Mouse (Mus musculus) neural tube, embryonic 13.5 days (tissue): Measurements from ENCODE around the gene Cchcr1. TPM values are rescaled to one million over a fixed set of nuclear protein-coding genes. Genes with fewer than 3 reads are reported as not detected.

Experiments used
- ATAC-seq: fragments of 200-750 bp; cut with Nextera tagmentation; 2 replicates; pipeline ENCODE4 v1.8.0; 2017; ENCODE audit warnings: low read depth, mild to moderate bottlenecking, moderate TSS enrichment, moderate library complexity
- H3K27ac ChIP-seq: fragments of 300-500 bp; sonication (generic); replicated peaks from 2 replicates; pipeline ENCODE4 v1.5.1; 2015; ENCODE audit warnings: moderate library complexity, mild to moderate bottlenecking, inconsistent platforms
- H3K27me3 ChIP-seq: fragments of 300-500 bp; sonication (generic); 2 replicates; pipeline ENCODE4 v1.6.1; 2015; ENCODE audit warnings: mild to moderate bottlenecking, inconsistent platforms
- H3K36me3 ChIP-seq: fragments of 300-500 bp; sonication (generic); 2 replicates; pipeline ENCODE4 v1.6.1; 2015; ENCODE audit warnings: mild to moderate bottlenecking, inconsistent platforms
- H3K4me1 ChIP-seq: fragments of 300-500 bp; sonication (generic); replicated peaks from 2 replicates; pipeline ENCODE4 v1.6.1; 2015; ENCODE audit warnings: inconsistent platforms
- H3K4me2 ChIP-seq: fragments of 300-500 bp; sonication (generic); 2 replicates; pipeline ENCODE4 v1.6.1; 2015; ENCODE audit warnings: inconsistent platforms, mild to moderate bottlenecking, moderate library complexity
- H3K4me3 ChIP-seq: fragments of 300-500 bp; sonication (generic); 2 replicates; pipeline ENCODE4 v1.5.1; 2015; ENCODE audit warnings: mild to moderate bottlenecking, inconsistent platforms
- H3K9ac ChIP-seq: fragments of 300-500 bp; sonication (generic); 2 replicates; pipeline ENCODE4 v1.6.1; 2015; ENCODE audit warnings: moderate library complexity, mild to moderate bottlenecking, inconsistent platforms
- H3K9me3 ChIP-seq: fragments of 300-500 bp; sonication (generic); 2 replicates; pipeline ENCODE4 v1.6.1; 2016; ENCODE audit warnings: inconsistent platforms
- WGBS: fragments of 180-500 bp; shearing (Covaris S2); methylation state at CpG from one replicate; pipeline ENCODE4 v1.1.7; 2015; 5-methylcytosine and 5-hydroxymethylcytosine counted together
- polyA plus RNA-seq: library from polyadenylated mRNA; unstranded; fragments of >200 nt; fragmentation: Nextera tagmentation; extraction: Ambion mirVana; gene quantifications from 2 replicates; pipeline ENCODE4 v1.2.1, GENCODE M21; 2015

Gene Cchcr1
- polyA plus RNA-seq, 1 experiment from 2014 or later, result 6.4 TPM

GRCm38 (mm10) chr17:35558216-35558615, 41.3 kb downstream of the Cchcr1 start:
- Histone ChIP-seq H3K4me2 (no peak overlapping the region), H3K27ac (no peak overlapping the region), H3K36me3 (no peaks in the 10 kb centered on the region), H3K9ac (no peak overlapping the region), H3K4me3 (no peak overlapping the region), H3K9me3 (no peaks in the 10 kb centered on the region), H3K4me1 (0 out of 2 replicates have a peak, but pooled peaks cover 3% of the 10 kb centered on the region), H3K27me3 (no peaks in the 10 kb centered on the region)
- no peak for ATAC-seq
- 65% methylated on average over 8 of the region's 8 CpGs for WGBS

- H3K4me3 ChIP-seq, result no peak within 1 kb of the TSS
- peaks cover 23% of the 10 kb centered on the region for H3K27me3 ChIP-seq
- 68% methylated on average over 3 of the region's 3 CpGs for WGBS
- ATAC-seq, result no peak
- no peaks in the 10 kb centered on the region for H3K36me3 ChIP-seq
- H3K9ac ChIP-seq, result no peak within 1 kb of the TSS
- no peak within 1 kb of the TSS for H3K4me2 ChIP-seq
- no peaks in the 10 kb centered on the region for H3K9me3 ChIP-seq
- H3K27ac ChIP-seq, result no peak within 1 kb of the TSS
- H3K4me1 ChIP-seq, result peaks cover 13% of the 10 kb centered on the region
Measured at GRCm38 (mm10) chr17:35567150-35567549, 50.2 kb downstream of the Cchcr1 start, which contains the start of gene 2300002M23Rik. 2300002M23Rik (plus strand) TSS chr17:35567450.

GRCm38 (mm10) chr17:35567767-35568166, 50.9 kb downstream of the Cchcr1 start:
- Histone ChIP-seq H3K4me2 (no peak overlapping the region), H3K27ac (no peak overlapping the region), H3K9ac (no peak overlapping the region), H3K4me1 (peaks cover 13% of the 10 kb centered on the region), H3K4me3 (no peak overlapping the region), H3K27me3 (peaks cover 23% of the 10 kb centered on the region), H3K36me3 (no peaks in the 10 kb centered on the region), H3K9me3 (no peaks in the 10 kb centered on the region)
- no peak for ATAC-seq
- 29% methylated on average over 9 of the region's 9 CpGs for WGBS

DNA sequence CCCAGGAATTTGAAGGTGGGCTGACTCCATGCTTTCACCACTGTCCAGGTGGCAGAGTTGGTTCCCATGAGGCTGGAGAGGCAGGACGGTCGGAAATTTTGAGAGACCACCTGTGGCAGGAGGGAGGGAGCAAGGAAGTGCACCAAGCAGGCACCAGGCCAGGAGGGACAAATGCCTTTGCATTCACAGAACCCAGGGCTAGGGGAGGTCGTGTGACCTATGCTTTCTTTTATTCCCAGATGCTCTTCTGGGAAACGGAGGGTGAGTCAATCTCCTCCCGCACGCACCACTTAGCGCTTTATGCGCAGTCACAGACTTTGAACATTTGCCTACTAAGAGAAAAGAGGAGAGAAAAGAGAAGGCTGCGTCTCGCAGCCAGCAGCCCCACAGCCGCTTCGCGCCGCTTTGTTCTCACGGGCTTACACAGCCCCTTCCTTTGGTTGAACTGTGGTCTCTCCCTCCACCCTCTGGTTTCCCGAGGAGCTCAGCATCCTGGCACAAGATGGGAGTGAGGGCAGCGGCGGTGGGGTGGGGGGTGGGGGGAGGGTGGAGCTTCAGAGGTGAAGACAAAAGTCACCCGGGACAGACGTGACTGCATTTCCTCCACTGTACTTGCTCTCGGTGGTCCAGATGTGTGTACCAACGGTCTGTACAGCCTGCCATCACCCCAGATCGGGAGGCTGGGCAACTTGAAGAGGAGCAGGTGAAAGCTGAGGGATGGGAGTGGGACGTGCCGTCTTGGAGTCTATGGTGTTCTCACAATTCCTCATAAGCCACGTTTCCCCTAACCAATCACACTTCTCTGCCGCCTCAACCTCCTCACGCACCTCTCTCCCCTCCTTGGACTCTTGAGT, 52.4 kb downstream of the Cchcr1 start:
- peak overlapping the region; percentile 53 for H3K4me2 ChIP-seq
- H3K36me3 ChIP-seq, result no peaks in the 10 kb centered on the region
- peak overlapping the region; percentile 58 for H3K9ac ChIP-seq
- ATAC-seq, result peak; percentile 66
- peak overlapping the region; percentile 24 for H3K4me3 ChIP-seq
- no peak overlapping the region for H3K27ac ChIP-seq
- WGBS, result 5% methylated on average over 28 of the region's 28 CpGs
- H3K9me3 ChIP-seq, result no peaks in the 10 kb centered on the region
- H3K4me1 ChIP-seq, result peaks cover 13% of the 10 kb centered on the region
- H3K27me3 ChIP-seq, result peaks cover 23% of the 10 kb centered on the region

DNA sequence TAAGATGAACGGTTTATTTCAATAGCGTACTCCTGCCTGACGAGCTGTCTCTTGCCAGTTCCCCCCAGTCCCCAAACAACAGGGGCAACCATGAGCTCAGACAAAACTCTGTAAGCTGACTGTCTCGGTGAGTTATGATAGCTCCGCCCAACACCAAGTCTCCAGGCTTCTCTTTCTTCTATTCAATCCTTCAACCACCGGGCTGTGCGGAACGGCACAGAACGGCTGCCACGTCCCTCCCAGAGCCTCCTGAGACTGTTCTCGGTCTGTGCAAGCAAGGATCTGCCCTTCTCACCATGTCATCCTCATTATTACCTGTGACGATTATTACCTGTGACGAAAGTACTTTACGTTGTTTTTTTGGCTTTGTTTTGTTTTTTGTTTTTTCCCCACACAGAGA, 53.9 kb downstream of the Cchcr1 start:
- Histone ChIP-seq H3K36me3 (no peaks in the 10 kb centered on the region), H3K27ac (no peak overlapping the region), H3K27me3 (peaks cover 23% of the 10 kb centered on the region), H3K4me2 (no peak overlapping the region), H3K9me3 (no peaks in the 10 kb centered on the region), H3K9ac (no peak overlapping the region), H3K4me3 (no peak overlapping the region), H3K4me1 (peaks cover 13% of the 10 kb centered on the region)
- 0 out of 2 replicates have a peak, but pooled peaks have one; percentile 24 for ATAC-seq
- WGBS, result 30% methylated on average over 14 of the region's 14 CpGs

- H3K4me3 ChIP-seq, result no peak overlapping the region
- H3K4me2 ChIP-seq, result no peak overlapping the region
- H3K9ac ChIP-seq, result no peak overlapping the region
- 92% methylated on average over 7 of the region's 7 CpGs for WGBS
- peaks cover 13% of the 10 kb centered on the region for H3K4me1 ChIP-seq
- no peak overlapping the region for H3K27ac ChIP-seq
- ATAC-seq, result no peak
- no peaks in the 10 kb centered on the region for H3K9me3 ChIP-seq
- H3K27me3 ChIP-seq, result peaks cover 23% of the 10 kb centered on the region
- H3K36me3 ChIP-seq, result no peaks in the 10 kb centered on the region
Measured at GRCm38 (mm10) chr17:35571477-35571876, 54.6 kb downstream of the Cchcr1 start.

GRCm38 (mm10) chr17:35578211-35578610, 61.3 kb downstream of the Cchcr1 start:
- WGBS, result 20% methylated on average over 6 of the region's 6 CpGs
- no peak for ATAC-seq

More at GRCm38 (mm10) chr17:35578211-35578610, 61.3 kb downstream of the Cchcr1 start:
- Histone ChIP-seq H3K9me3 (no peaks in the 10 kb centered on the region), H3K4me3 (no peak overlapping the region), H3K36me3 (no peaks in the 10 kb centered on the region), H3K27ac (no peak overlapping the region), H3K4me2 (no peak overlapping the region), H3K4me1 (no peaks in the 10 kb centered on the region), H3K27me3 (no peaks in the 10 kb centered on the region), H3K9ac (no peak overlapping the region)

Other genes with a start within 250 kb of the Cchcr1 start
- 0.22 TPM in 1 of 2 replicates, not detected in the other for gene H2-Q1, start 196.7 kb upstream of the Cchcr1 start, polyA plus RNA-seq
- gene H2-Q2, start 174.9 kb upstream of the Cchcr1 start, polyA plus RNA-seq, result 0.50 and 0.60 TPM in 2 replicates
- gene H2-Q4, start 137.5 kb upstream of the Cchcr1 start, polyA plus RNA-seq, result 1.0 and 1.4 TPM in 2 replicates
- gene H2-Q6, start 92.2 kb upstream of the Cchcr1 start, polyA plus RNA-seq, result 0.37 and 0.42 TPM in 2 replicates
- gene H2-Q7, start 77.9 kb upstream of the Cchcr1 start, polyA plus RNA-seq, result 3.4 and 4.0 TPM in 2 replicates
- gene H2-Q10, start 47.0 kb upstream of the Cchcr1 start, polyA plus RNA-seq, result not detected in 2 replicates
- not detected in 2 replicates for gene Pou5f1, start 11.1 kb upstream of the Cchcr1 start, polyA plus RNA-seq
- gene Tcf19, start 276 bp upstream of the Cchcr1 start, polyA plus RNA-seq, result 14.4 and 15.6 TPM in 2 replicates
- 0.47 and 0.99 TPM in 2 replicates for gene Psors1c2, start 16.1 kb downstream of the Cchcr1 start, polyA plus RNA-seq
- gene Cdsn, start 35.0 kb downstream of the Cchcr1 start, polyA plus RNA-seq, result not detected in 2 replicates
- not detected in 2 replicates for gene 2300002M23Rik, start 50.4 kb downstream of the Cchcr1 start, polyA plus RNA-seq
- not detected in 2 replicates for gene Sfta2, start 84.4 kb downstream of the Cchcr1 start, polyA plus RNA-seq
- gene Gm9573, start 109.5 kb downstream of the Cchcr1 start, polyA plus RNA-seq, result not detected in 2 replicates
- gene Mucl3, start 126.6 kb downstream of the Cchcr1 start, polyA plus RNA-seq, result 0.18 and 0.24 TPM in 2 replicates
- gene Vars2, start 150.5 kb downstream of the Cchcr1 start, polyA plus RNA-seq, result 10.6 and 11.3 TPM in 2 replicates
- 25.5 and 28.8 TPM in 2 replicates for gene Gtf2h4, start 156.6 kb downstream of the Cchcr1 start, polyA plus RNA-seq
- 119 and 122 TPM in 2 replicates for gene Ddr1, start 187.5 kb downstream of the Cchcr1 start, polyA plus RNA-seq